Mouse (Mus musculus) gastrocnemius, adult 8-10 months (tissue): ENCODE measurements around the gene Fahd1. TPM values are rescaled to one million over a fixed set of nuclear protein-coding genes. Genes with fewer than 3 reads are reported as not detected.

Experiments
- DNase-seq, 2 experiments: peaks; one replicate each; pipeline ENCODE4 v3.0.0; 2022; ENCODE audit warnings: low spot score in 2 of 2
- total RNA-seq, 4 experiments: library from RNA; stranded (reverse); gene quantifications; 2 replicates each; pipeline ENCODE4 v1.2.4; 2022

Fahd1 gene
- 10 to 100 TPM; 41.7 to 53.2 (median 46.3) TPM for total RNA-seq

GRCm38 (mm10) chr17:24850065-24850772, at the start of gene Fahd1:
TSS of gene Fahd1 (minus strand) at chr17:24850364.
- peak; percentile 93 to 96 for DNase-seq

- no peak for DNase-seq
Measured at GRCm38 (mm10) chr17:24899153-24899552, 49.0 kb upstream of the Fahd1 start.

GRCm38 (mm10) chr17:24898041-24898854, 48.1 kb upstream of the Fahd1 start:
- no peak for DNase-seq

GRCm38 (mm10) chr17:24897600-24897999, 47.4 kb upstream of the Fahd1 start:
- no peak for DNase-seq

GRCm38 (mm10) chr17:24896993-24897269, 46.8 kb upstream of the Fahd1 start:
- DNase-seq, result no peak

- peak; percentile 45 to 58 for DNase-seq
Measured at GRCm38 (mm10) chr17:24896241-24896992, 46.3 kb upstream of the Fahd1 start, which contains the start of gene Nme3. TSS of gene Nme3 (plus strand) at chr17:24896500.

- no peak for DNase-seq
Measured at GRCm38 (mm10) chr17:24895571-24896240, 45.5 kb upstream of the Fahd1 start.

- DNase-seq, result peak; percentile 49 to 70
Measured at GRCm38 (mm10) chr17:24894995-24895547, 44.9 kb upstream of the Fahd1 start, which contains the start of the genes Eme2 and Mrps34. TSS of gene Eme2 (minus strand) at chr17:24895087. TSS of gene Mrps34 (plus strand) at chr17:24895116.

GRCm38 (mm10) chr17:24894061-24894994, 44.2 kb upstream of the Fahd1 start:
- no peak for DNase-seq

- no peak for DNase-seq
Measured at GRCm38 (mm10) chr17:24893276-24893675, 43.1 kb upstream of the Fahd1 start.

GRCm38 (mm10) chr17:24892785-24893184, 42.6 kb upstream of the Fahd1 start:
- no peak for DNase-seq

- DNase-seq, result no peak
Measured at GRCm38 (mm10) chr17:24891321-24891720, 41.2 kb upstream of the Fahd1 start.

GRCm38 (mm10) chr17:24890151-24891092, 40.3 kb upstream of the Fahd1 start:
- no peak for DNase-seq

- no peak for DNase-seq
Measured at GRCm38 (mm10) chr17:24888862-24889261, 38.7 kb upstream of the Fahd1 start.

GRCm38 (mm10) chr17:24887291-24888080, 37.3 kb upstream of the Fahd1 start:
- no peak for DNase-seq

GRCm38 (mm10) chr17:24886932-24887271, 36.7 kb upstream of the Fahd1 start:
- DNase-seq, result no peak

GRCm38 (mm10) chr17:24886134-24886931, 36.2 kb upstream of the Fahd1 start, which contains the start of the genes Nubp2 and Spsb3:
TSS of gene Nubp2 (minus strand) at chr17:24886349.
TSS of gene Spsb3 (plus strand) at chr17:24886643.
- DNase-seq, result peak; percentile 97
